Mouse (Mus musculus): ENCODE measurements at regions not wholly inside any gene's neighbourhood (a gene's known extent, or its start where the extent isn't known, plus 50 kb on each side); places are given as distances from the start of the nearest gene placed in this dataset.

DNA sequence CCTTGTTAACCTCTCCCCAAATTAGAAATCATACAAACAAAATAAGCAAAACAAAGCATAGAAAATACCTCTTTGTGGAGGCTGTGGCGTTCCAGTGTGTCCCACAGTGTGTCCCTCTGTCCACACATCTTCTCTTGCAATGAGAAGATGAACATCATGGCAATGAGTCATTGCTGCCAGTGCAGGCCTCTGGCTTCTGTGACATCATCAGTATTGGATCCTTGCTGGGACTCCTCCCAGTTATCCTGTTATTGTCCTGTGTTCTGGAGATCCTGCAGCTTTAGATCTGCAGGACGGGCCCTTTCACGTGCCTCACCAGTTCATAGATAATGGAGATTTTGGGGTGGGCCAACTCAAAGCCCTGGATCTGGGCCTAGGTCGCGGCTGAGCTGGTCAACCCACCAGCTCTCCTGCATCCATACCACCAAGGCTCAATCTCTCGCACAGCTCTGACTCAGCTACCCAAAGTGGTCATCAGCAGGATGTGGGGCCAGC, 80.9 kb downstream of the Tmem212 start:
- H3K4me1 ChIP-seq: no peaks in the 10 kb centered on the region
- no peak for ATAC-seq (ENCODE audit: borderline replicate concordance, extremely low read depth, low FRiP score, low TSS enrichment)
- H3K27ac ChIP-seq: no peak overlapping the region
- H3K9me3 ChIP-seq: no peaks in the 10 kb centered on the region
- H3K9ac ChIP-seq: no peak overlapping the region
- H3K27me3 ChIP-seq: no peaks in the 10 kb centered on the region
- no peaks in the 10 kb centered on the region for H3K36me3 ChIP-seq
- H3K4me3 ChIP-seq: no peak overlapping the region
- WGBS: 90% methylated on average over 6 of the region's 6 CpGs
- H3K4me2 ChIP-seq: no peak overlapping the region

DNA sequence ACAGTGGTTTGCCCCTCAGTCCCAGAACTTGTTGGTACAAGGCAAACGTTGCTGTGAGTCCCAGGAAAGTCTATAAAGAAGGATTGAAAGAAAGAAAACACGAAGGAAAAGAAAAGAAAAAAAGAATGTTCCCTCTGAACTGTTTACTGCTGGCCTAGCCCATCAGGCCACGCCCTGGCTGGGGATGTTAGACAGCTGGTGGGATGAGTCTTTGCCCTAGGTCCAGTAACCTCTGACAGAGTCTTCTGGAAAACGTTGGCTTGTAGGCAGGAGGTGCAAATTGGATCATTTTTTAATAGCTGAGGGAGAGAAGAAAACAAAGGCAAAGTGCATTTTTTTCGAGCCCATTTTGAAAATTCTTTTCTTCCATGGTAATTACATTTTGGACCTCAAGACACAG, 91.9 kb downstream of the Tmem212 start:
- no peak for ATAC-seq (ENCODE audit: borderline replicate concordance, extremely low read depth, low FRiP score, low TSS enrichment)
- no peaks in the 10 kb centered on the region for H3K36me3 ChIP-seq
- no peaks in the 10 kb centered on the region for H3K27me3 ChIP-seq
- H3K4me2 ChIP-seq: no peak overlapping the region
- no peak overlapping the region for H3K4me3 ChIP-seq
- H3K9me3 ChIP-seq: no peaks in the 10 kb centered on the region
- WGBS: 45% methylated on average over 5 of the region's 5 CpGs
- no peak overlapping the region for H3K27ac ChIP-seq
- H3K4me1 ChIP-seq: no peaks in the 10 kb centered on the region
- no peak overlapping the region for H3K9ac ChIP-seq

- 60% methylated on average over 3 of the region's 3 CpGs for WGBS
- no peak overlapping the region for H3K27ac ChIP-seq
These were observed 80.5 kb upstream of the Fndc3b start for GRCm38 (mm10) chr3:27791633-27791951.

GRCm38 (mm10) chr3:27790932-27791632, 80.0 kb upstream of the Fndc3b start:
- H3K9me3 ChIP-seq: no peaks in the 10 kb centered on the region
- H3K4me2 ChIP-seq: no peak overlapping the region
- no peaks in the 10 kb centered on the region for H3K36me3 ChIP-seq
- no peaks in the 10 kb centered on the region for H3K27me3 ChIP-seq
- peaks cover 4% of the 10 kb centered on the region for H3K4me1 ChIP-seq
- no peak overlapping the region for H3K4me3 ChIP-seq
- WGBS: 88% methylated on average over 13 of the region's 13 CpGs
- H3K27ac ChIP-seq: no peak overlapping the region
- ATAC-seq (ENCODE audit: borderline replicate concordance, extremely low read depth, low FRiP score, low TSS enrichment): no peak
- no peak overlapping the region for H3K9ac ChIP-seq

More at GRCm38 (mm10) chr3:27791633-27791951, 80.5 kb upstream of the Fndc3b start:
- Histone ChIP-seq H3K27me3 (no peaks in the 10 kb centered on the region), H3K9ac (no peak overlapping the region), H3K36me3 (no peaks in the 10 kb centered on the region), H3K9me3 (no peaks in the 10 kb centered on the region), H3K4me2 (no peak overlapping the region), H3K4me3 (no peak overlapping the region), H3K4me1 (no peaks in the 10 kb centered on the region)
- ATAC-seq (ENCODE audit: borderline replicate concordance, extremely low read depth, low FRiP score, low TSS enrichment): no peak

- Histone ChIP-seq H3K9ac (no peak overlapping the region), H3K4me1 (peaks cover 23% of the 10 kb centered on the region), H3K27ac (no peak overlapping the region), H3K4me3 (no peak overlapping the region), H3K4me2 (no peak overlapping the region), H3K9me3 (no peaks in the 10 kb centered on the region), H3K36me3 (no peaks in the 10 kb centered on the region), H3K27me3 (no peaks in the 10 kb centered on the region)
- no peak for ATAC-seq (ENCODE audit: borderline replicate concordance, extremely low read depth, low FRiP score, low TSS enrichment)
- 73% methylated on average over 2 of the region's 2 CpGs for WGBS
These were observed 72.8 kb upstream of the Fndc3b start for GRCm38 (mm10) chr3:27783926-27784325.

GRCm38 (mm10) chr3:27783476-27783875, 72.4 kb upstream of the Fndc3b start:
- Histone ChIP-seq H3K27ac (no peak overlapping the region), H3K9me3 (no peaks in the 10 kb centered on the region), H3K36me3 (no peaks in the 10 kb centered on the region), H3K4me2 (no peak overlapping the region), H3K4me3 (no peak overlapping the region), H3K4me1 (peaks cover 23% of the 10 kb centered on the region), H3K27me3 (no peaks in the 10 kb centered on the region), H3K9ac (no peak overlapping the region)
- no peak for ATAC-seq (ENCODE audit: borderline replicate concordance, extremely low read depth, low FRiP score, low TSS enrichment)
- WGBS: 70% methylated on average over 4 of the region's 4 CpGs

- Histone ChIP-seq H3K27me3 (no peaks in the 10 kb centered on the region), H3K4me1 (peaks cover 23% of the 10 kb centered on the region), H3K9me3 (no peaks in the 10 kb centered on the region), H3K36me3 (no peaks in the 10 kb centered on the region), H3K27ac (peak overlapping the region; percentile 77), H3K4me3 (no peak overlapping the region), H3K9ac (no peak overlapping the region), H3K4me2 (peak overlapping the region; percentile 33)
- peak; percentile 70 for ATAC-seq (ENCODE audit: borderline replicate concordance, extremely low read depth, low FRiP score, low TSS enrichment)
- WGBS: 18% methylated on average over 19 of the region's 19 CpGs
These were observed 71.1 kb upstream of the Fndc3b start for GRCm38 (mm10) chr3:27782056-27782765.

- WGBS: 47% methylated on average over 7 of the region's 7 CpGs
- ATAC-seq (ENCODE audit: borderline replicate concordance, extremely low read depth, low FRiP score, low TSS enrichment): no peak
- no peak overlapping the region for H3K9ac ChIP-seq
These were observed 68.8 kb upstream of the Fndc3b start for GRCm38 (mm10) chr3:27779892-27780291.

GRCm38 (mm10) chr3:27777751-27778150, 66.6 kb upstream of the Fndc3b start:
- Histone ChIP-seq H3K36me3 (no peaks in the 10 kb centered on the region), H3K27ac (no peak overlapping the region), H3K4me2 (no peak overlapping the region), H3K4me3 (no peak overlapping the region), H3K9me3 (no peaks in the 10 kb centered on the region), H3K27me3 (no peaks in the 10 kb centered on the region), H3K4me1 (peaks cover 19% of the 10 kb centered on the region), H3K9ac (no peak overlapping the region)
- 85% methylated on average over 6 of the region's 6 CpGs for WGBS
- ATAC-seq (ENCODE audit: borderline replicate concordance, extremely low read depth, low FRiP score, low TSS enrichment): no peak

More at GRCm38 (mm10) chr3:27779892-27780291, 68.8 kb upstream of the Fndc3b start:
- Histone ChIP-seq H3K4me2 (no peak overlapping the region), H3K9me3 (no peaks in the 10 kb centered on the region), H3K27me3 (no peaks in the 10 kb centered on the region), H3K4me1 (peaks cover 19% of the 10 kb centered on the region), H3K4me3 (no peak overlapping the region), H3K36me3 (no peaks in the 10 kb centered on the region), H3K27ac (no peak overlapping the region)

DNA sequence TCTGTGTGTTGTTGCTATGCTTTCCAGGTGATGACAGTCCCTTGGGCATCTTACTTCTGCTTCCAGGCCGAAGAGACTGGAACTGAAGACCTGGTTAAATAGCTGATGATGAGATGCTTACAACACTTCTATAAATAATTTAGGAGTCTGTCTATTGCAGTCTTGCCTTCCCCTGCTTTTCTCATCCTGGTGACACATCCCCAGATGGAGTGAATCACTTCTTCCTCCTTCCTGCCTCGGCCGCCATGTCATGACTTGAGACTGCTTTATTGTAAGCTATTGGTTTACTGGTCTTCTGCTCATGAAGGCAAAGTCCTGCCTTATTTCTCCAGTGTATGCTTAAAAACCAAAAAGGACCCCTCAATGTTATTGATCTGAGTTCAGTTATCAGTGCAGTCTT, 62.1 kb upstream of the Fndc3b start:
- no peaks in the 10 kb centered on the region for H3K27me3 ChIP-seq
- 0 out of 2 replicates have a peak, but pooled peaks cover 2% of the 10 kb centered on the region for H3K4me1 ChIP-seq
- no peak overlapping the region for H3K4me2 ChIP-seq
- no peaks in the 10 kb centered on the region for H3K36me3 ChIP-seq
- WGBS: 72% methylated on average over 3 of the region's 3 CpGs
- no peak overlapping the region for H3K4me3 ChIP-seq
- no peak overlapping the region for H3K27ac ChIP-seq
- H3K9ac ChIP-seq: no peak overlapping the region
- ATAC-seq (ENCODE audit: borderline replicate concordance, extremely low read depth, low FRiP score, low TSS enrichment): no peak
- H3K9me3 ChIP-seq: no peaks in the 10 kb centered on the region

GRCm38 (mm10) chr3:27769438-27769837, 58.3 kb upstream of the Fndc3b start:
- no peak overlapping the region for H3K4me2 ChIP-seq
- H3K27me3 ChIP-seq: no peaks in the 10 kb centered on the region
- no peak for ATAC-seq (ENCODE audit: borderline replicate concordance, extremely low read depth, low FRiP score, low TSS enrichment)
- H3K9me3 ChIP-seq: no peaks in the 10 kb centered on the region
- no peak overlapping the region for H3K27ac ChIP-seq
- 89% methylated on average over 5 of the region's 5 CpGs for WGBS
- no peaks in the 10 kb centered on the region for H3K36me3 ChIP-seq
- no peak overlapping the region for H3K4me3 ChIP-seq
- peaks cover 22% of the 10 kb centered on the region for H3K4me1 ChIP-seq
- no peak overlapping the region for H3K9ac ChIP-seq

DNA sequence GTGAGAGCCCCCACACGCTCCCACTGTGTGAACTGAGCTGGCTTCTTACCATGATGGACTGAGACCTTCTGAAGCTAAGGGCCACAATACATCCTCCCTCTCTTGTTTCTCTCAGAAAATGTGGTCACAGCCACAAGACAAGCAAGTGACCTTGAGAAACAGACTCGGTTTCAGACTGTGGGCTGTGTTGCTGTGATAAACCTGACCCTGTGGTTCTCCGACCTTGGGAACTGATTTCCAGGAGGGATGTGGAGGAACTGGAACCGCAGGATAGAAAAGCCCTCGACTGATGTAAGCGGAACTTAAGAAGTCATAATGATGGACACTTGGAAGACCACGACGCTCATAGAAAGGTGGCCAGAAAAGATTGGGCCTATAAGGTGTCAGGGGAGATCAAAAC, 56.1 kb upstream of the Fndc3b start:
- Histone ChIP-seq H3K36me3 (no peaks in the 10 kb centered on the region), H3K27me3 (no peaks in the 10 kb centered on the region), H3K4me1 (peaks cover 22% of the 10 kb centered on the region), H3K4me3 (no peak overlapping the region), H3K9ac (no peak overlapping the region), H3K9me3 (no peaks in the 10 kb centered on the region), H3K4me2 (no peak overlapping the region), H3K27ac (0 out of 2 replicates have a peak overlapping the region, but pooled peaks have one; percentile 82)
- no peak for ATAC-seq (ENCODE audit: borderline replicate concordance, extremely low read depth, low FRiP score, low TSS enrichment)
- 53% methylated on average over 8 of the region's 8 CpGs for WGBS
